Mouse (Mus musculus): ENCODE results near the gene Adamts13.

Gene Adamts13

DNA sequence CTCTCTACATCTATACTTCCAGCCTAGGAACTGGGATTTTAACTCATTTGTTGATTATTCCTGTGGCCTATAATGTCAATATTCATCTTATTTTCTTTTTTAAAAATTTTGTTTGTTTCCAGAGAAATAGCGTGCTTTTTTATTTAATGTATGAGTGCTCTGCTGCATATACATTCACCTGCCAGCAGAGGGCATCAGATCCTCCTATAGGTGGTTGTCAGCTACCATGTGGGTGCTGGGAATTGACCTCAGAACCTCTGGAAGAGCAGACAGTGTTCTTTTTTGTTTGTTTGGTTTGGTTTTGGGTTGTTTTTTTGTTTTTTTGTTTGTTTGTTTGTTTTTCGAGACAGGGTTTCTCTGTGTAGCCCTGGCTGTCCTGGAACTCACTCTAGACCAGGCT is 6.0 kb upstream of the Adamts13 start:
- CTCF ChIA-PET = interaction anchor here (0.6 kb wide), 1 partner anchor 370 kb away, joined by 3 read pairs; no protein-coding TSS in a partner anchor

DNA sequence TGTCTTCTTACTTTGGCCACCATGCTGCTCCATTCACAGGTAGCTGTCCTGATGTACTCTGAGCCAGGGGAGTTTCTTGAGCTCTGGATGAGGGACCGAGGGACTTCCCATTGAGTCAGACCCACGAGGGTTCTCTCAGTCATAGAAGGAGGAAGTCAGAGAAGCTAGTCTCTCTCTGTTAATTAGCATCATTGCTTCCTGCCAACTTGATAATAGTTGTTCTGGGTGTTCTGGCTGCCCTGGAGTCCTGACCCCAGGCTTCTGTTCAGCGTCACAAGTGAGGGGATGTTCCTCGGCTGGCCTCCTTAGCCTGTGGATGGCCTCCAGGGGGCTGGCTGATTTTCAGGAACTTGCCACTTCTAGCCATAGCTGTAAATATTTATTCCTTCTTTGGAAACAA is 744 bp downstream of the Adamts13 start:
- CTCF ChIA-PET = no interaction called here

DNA sequence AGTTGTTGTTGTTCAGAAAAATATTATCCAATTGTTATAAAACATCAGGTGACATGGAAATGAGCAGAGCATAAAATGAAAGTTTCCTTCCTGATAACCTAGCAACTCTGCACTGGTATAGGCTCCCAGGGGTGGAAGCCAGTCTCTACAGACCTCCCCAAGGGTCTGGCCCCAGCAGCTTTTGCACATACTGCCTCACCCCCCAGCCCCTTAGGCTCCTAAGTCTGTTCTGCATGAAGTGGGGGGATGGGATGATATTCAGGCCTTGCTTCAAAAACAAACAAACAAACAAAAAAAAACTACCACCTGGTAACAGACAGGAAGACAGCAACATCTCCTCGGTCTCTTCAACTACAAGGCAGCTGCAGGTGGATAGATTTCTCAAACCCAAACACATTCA is 7.1 kb downstream of the Adamts13 start:
- CTCF ChIA-PET = interaction anchor here (0.5 kb wide), 1 partner anchor 18 kb away, joined by 21 read pairs; no protein-coding TSS in a partner anchor

DNA sequence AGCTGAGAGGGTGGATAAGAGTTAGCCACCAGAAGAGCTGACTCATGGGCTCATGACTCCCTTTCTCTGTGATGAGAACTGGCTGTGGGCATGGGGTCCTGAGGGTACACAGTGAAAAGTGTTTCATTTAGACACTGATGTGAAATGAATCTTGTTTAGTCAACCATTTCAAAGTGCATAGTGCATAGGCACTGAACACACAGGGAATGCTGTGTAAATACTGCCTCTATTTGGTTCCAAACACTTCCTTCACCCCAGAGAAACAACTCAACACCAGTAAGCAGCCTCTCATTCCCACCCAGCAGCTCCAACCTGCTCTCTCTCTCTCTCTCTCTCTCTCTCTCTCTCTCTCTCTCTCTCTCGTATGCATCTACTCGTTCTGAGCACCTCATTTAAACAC is 11.0 kb downstream of the Adamts13 start:
- CTCF ChIA-PET = no interaction called here

DNA sequence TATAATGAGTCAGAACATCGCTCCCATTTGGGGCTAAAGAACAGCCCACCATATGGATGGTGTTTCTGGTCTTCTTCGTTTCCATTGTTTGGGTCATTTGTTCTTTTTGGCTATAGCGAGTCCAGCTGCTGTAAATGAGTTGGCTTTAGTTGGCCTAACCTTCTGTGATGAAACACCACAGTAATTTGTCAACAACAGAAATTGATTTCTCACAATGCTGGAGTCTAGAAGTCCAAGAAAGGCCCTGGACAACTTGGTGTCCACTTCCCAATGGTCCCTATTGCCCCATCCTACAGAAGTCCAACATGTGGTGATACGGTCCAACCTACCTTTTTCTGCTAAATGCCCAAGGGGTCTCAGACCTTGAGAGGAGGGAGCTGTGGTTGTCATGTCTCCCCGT is 11.4 kb downstream of the Adamts13 start:
- CTCF ChIA-PET = no interaction called here

DNA sequence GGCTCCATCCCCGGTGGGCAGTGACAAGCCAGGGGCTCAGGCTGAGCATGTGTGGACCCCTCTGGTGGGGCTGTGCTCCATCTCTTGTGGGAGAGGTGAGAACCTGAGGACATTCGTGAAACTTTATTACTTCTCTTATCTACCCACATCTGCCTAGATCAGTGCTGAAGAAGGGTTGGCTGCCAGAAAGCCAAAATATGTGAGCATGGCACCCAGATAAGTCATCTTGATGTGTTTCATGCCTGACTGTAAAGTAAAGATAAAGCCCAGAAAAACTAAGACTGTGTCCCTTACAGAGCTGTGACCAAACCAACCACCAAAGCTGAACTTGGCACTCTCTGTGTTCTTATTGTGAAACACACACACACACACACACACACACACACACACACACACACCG is 20.7 kb downstream of the Adamts13 start:
- CTCF ChIA-PET = no interaction called here

DNA sequence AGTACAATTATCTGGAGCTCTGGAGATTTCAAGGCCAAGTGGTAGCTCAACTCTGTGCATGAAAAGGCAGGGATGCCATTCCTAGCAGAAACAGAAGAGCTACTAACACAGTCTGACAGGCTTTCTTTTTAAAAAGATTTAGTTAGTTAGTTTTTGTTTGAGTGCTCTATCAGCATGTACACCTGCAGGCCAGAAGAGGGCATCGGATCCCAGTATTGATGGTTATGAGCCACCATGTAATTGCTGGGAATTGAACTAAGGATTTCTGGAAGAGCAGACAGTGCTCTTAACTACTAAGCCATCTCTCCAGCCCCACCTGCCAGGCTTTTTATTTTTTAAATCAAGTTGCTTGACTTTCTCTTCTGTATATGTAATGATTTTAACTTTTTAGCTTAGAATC is 24.3 kb downstream of the Adamts13 start:
- CTCF ChIA-PET = interaction anchor here (0.5 to 0.7 kb wide), 3 partner anchors 17 to 1595 kb away, joined by 3 to 21 read pairs (median 5); no protein-coding TSS in a partner anchor

- CTCF ChIA-PET = interaction anchor here (0.5 to 0.7 kb wide), 2 partner anchors 17 to 1594 kb away, joined by 5 to 21 read pairs; no protein-coding TSS in a partner anchor
Observed at GRCm38 (mm10) chr2:26997993-26998392, 24.8 kb downstream of the Adamts13 start.

DNA sequence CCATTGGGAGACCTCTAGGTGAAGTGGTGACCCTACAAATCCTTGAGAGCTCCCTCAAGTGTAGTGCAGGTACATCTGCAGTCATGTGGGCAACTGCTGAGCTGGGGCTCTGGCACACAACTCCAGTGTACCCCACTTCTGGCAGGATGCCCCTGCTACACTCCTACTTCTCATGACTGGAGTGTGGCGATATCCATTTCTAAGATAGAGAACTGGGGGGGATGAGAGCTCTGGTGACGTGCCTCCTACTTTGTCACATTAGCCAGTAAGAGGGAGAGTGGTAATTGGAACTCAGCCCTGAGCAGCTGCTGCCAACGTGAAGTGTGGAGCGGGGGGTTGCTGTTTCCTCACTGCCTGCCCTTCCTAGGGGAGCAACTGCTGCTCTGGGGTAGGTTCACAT is 33.0 kb downstream of the Adamts13 start:
- CTCF ChIA-PET = no interaction called here

GRCm38 (mm10) chr2:27007701-27008100 is 34.5 kb downstream of the Adamts13 start:
- CTCF ChIA-PET = no interaction called here

GRCm38 (mm10) chr2:27009714-27010244 is 36.6 kb downstream of the Adamts13 start, which contains the start of gene Cacfd1:
Gene Cacfd1 (plus strand): TSS chr2:27009926.
- CTCF ChIA-PET = no interaction called here

DNA sequence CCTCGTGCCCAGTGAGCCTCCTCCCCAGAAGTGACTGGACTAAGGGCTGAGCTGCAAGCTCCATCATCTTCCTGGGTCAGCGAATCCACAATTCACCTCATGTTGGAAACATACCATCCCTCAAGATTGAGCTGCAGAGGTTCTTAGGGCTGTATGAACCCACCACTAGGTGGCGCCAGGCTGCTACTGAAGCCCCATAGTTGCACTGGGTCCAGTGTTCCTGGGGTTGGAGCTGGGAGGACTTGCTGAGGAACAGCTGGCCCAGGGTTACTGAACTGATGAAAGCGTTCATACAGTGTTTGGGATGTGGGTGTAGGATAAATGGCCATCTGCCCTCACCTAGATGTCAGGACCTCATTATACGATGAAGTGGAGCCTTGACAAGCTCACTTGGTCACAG is 44.6 kb downstream of the Adamts13 start:
- CTCF ChIA-PET = interaction anchor here (0.7 to 2.2 kb wide), 7 partner anchors 11 to 219 kb away, joined by 3 to 23 read pairs (median 3); no protein-coding TSS in a partner anchor

DNA sequence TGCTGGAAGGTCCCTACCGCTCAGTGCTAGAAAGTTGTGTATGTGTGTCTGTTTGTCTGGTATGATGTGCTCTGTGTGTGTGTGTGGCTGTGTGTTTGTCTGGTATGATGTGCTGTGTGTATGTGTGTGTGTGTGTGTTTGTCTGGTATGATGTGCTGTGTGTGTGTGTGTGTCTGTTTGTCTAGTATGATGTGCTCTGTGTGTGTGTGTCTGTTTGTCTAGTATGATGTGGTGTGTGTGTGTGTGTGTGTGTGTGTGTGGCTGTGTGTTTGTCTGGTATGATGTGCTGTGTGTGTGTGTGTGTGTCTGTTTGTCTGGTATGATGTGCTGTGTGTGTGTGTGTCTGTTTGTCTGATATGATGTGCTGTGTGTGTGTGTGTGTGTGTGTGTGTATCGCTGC is 46.3 kb downstream of the Adamts13 start:
- CTCF ChIA-PET = no interaction called here

DNA sequence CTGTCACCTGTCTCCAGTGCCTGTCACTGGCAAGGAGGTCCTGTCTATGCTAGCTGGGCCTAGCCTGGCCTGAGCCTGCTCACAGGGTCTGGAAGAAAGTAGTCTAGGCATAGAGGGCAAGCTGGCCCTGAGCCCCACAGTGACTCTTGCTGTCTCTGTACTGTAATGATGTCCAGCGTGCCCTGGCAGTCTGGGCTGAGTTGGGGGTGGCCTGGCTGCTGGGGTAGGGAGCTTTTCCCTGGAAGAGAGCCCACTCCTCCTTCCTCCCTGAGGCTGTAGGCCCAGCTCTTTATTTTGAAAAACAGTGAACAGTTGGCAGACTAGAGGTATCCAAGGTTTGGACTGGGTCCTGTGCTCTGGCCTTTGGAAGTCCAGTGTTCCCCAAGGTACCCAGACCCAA is 47.9 kb downstream of the Adamts13 start:
- CTCF ChIA-PET = interaction anchor here (1.0 to 1.2 kb wide), 2 partner anchors 18 to 93 kb away, joined by 3 read pairs; no protein-coding TSS in a partner anchor

DNA sequence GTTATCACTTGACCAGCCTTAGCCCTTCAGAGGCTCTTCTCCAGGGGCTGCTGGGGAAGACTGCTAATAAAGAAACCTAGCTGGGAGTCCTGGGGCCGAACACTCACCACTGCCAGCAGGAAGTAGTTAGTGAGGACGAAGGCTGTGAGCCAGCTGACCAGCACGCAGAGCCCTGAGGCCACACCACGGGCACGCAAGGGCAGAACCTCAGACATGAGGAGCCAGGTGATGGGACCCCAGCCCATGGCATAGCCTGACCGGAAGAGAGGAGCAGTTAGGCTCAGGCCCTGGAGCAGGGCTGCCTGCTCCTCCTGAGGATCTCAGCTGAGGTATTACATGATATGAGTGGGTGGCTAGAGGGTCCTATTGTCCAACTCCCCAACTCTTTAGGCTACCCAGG is 49.4 kb downstream of the Adamts13 start:
- CTCF ChIA-PET = no interaction called here

DNA sequence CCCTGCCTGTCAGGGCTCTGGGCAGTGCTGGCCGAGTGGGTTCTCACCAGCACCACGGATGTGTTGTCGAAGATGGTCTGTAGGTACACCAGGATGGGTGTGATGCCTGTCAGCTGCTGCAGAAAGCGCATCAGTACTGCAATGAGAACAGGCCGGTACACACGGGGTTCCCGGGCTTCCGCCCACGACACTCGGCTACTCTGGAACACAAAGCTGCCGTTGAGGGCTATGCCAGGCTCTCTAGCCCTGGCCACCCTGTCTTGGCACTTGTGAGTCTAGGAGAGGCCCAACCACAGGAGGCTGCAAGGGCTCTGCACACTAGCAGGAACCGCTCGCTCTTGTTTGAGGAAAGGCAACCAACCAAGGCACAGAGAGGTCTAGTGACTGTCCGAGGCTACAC is 50.9 kb downstream of the Adamts13 start:
- CTCF ChIA-PET = no interaction called here

GRCm38 (mm10) chr2:27025545-27025944 is 52.3 kb downstream of the Adamts13 start:
- CTCF ChIA-PET = interaction anchor here (0.6 kb wide), 1 partner anchor 13 kb away, joined by 4 read pairs; no protein-coding TSS in a partner anchor

GRCm38 (mm10) chr2:27026332-27026731 is 53.1 kb downstream of the Adamts13 start:
- CTCF ChIA-PET = interaction anchor here (0.6 kb wide), 1 partner anchor 517 kb away, joined by 8 read pairs; no protein-coding TSS in a partner anchor

GRCm38 (mm10) chr2:27026857-27027617 is 53.8 kb downstream of the Adamts13 start:
- CTCF ChIA-PET = interaction anchor here (0.6 to 1.2 kb wide), 2 partner anchors 12 to 518 kb away, joined by 3 to 8 read pairs; no protein-coding TSS in a partner anchor

- CTCF ChIA-PET = interaction anchor here (1.2 kb wide), 1 partner anchor 11 kb away, joined by 3 read pairs; no protein-coding TSS in a partner anchor
Observed at GRCm38 (mm10) chr2:27027618-27028436, 54.6 kb downstream of the Adamts13 start, which contains the start of gene Slc2a6. Gene Slc2a6 (minus strand): TSS chr2:27027998.

DNA sequence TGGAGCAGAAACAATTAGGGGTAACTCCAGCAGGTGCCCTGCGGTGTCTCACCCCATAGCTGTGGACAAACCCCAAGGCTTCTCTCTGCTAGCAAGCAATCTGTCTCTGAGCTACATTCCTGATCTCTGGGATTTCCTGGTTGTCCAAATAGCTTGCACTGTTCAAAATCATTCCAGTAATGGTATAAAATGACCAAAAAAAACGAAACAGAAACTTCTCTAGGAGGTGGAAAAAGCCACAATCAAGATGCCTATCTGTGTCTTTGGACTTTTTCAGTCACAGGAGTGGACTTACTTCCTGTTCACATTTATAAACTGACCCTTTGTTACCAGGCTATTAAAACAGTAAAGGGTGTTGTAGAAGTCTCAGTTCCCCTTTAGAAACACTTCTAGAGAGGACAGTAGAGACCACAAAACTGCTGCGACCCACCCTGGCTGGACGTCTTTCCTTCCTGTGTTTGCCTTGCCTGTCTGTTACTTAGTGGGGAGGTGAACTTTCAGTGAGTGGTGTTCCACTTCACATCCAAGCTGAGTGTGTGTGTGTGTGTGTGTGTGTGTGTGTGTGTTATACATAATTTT is 55.3 kb downstream of the Adamts13 start:
- CTCF ChIA-PET = interaction anchor here (0.8 kb wide), 2 partner anchors 10 to 11 kb away, joined by 3 read pairs; no protein-coding TSS in a partner anchor
